Mouse (Mus musculus): ENCODE results near the gene Cep70. TPM values are rescaled to one million over a fixed set of nuclear protein-coding genes. Genes with fewer than 3 reads are reported as not detected.

Cep70 gene
- polyA plus RNA-seq, 1 experiment from 2014 or later = 55.3 TPM

DNA sequence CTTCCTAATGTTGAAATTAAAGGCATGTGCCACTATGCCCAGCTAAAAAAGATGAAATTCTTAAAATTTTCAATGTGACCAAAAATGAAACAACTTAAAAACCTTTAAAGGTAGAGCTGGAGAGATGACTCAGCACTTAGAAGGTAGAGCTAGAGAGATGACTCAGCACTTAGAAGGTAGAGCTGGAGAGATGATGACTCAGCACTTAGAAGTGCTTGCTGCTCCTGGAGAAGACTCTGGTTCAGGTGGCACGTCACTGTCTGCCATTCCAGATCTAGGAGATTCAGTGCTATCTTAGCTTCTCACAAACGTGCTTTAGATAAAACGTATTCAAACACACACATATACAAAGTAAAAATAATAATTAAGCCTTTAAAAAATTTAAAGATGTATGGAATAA is 13.7 kb downstream of the Cep70 start:
- H3K27ac ChIP-seq (ENCODE audit: low read depth, low read length) = no peak overlapping the region
- no peak overlapping the region for H3K9ac ChIP-seq (ENCODE audit: low read depth, low read length)
- no peaks in the 10 kb centered on the region for H3K9me3 ChIP-seq (ENCODE audit: control insufficient read depth, low read length)
- H3K4me2 ChIP-seq (ENCODE audit: low read length) = no peak overlapping the region
- H3K36me3 ChIP-seq (ENCODE audit: control insufficient read depth, insufficient read depth, low read length) = peaks cover 12% of the 10 kb centered on the region
- WGBS = 96% methylated on average over 3 of the region's 3 CpGs
- no peak overlapping the region for H3K4me3 ChIP-seq (ENCODE audit: low read length)
- H3K4me1 ChIP-seq (ENCODE audit: control insufficient read depth, insufficient read depth, low read depth, low read length) = no peaks in the 10 kb centered on the region
- H3K27me3 ChIP-seq (replicated peaks; ENCODE audit: control insufficient read depth, insufficient read depth, low read length) = no peaks in the 10 kb centered on the region
- no peak for ATAC-seq

DNA sequence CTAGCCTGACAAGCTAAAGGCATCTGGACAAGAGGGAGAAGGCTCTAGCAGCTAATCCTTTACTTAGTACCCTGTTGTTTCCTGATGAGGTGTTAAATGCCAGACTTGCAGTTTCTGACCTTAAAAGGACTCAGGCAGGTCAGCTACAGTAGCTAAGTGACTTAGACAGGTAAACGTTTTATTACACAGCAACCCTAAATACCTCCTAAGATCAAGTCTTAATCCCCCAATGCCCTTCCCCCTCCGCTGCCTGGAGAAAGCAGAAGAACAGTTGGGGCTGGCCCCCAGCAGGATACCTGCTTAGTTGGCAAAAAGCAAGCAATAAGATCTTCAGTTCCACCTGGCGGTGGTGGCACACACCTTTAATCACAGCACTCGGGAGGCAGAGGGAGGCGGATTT is 15.7 kb downstream of the Cep70 start:
- no peak overlapping the region for H3K4me2 ChIP-seq (ENCODE audit: low read length)
- 78% methylated on average over 5 of the region's 5 CpGs for WGBS
- no peak overlapping the region for H3K4me3 ChIP-seq (ENCODE audit: low read length)
- no peaks in the 10 kb centered on the region for H3K9me3 ChIP-seq (ENCODE audit: control insufficient read depth, low read length)
- no peaks in the 10 kb centered on the region for H3K4me1 ChIP-seq (ENCODE audit: control insufficient read depth, insufficient read depth, low read depth, low read length)
- peaks cover 18% of the 10 kb centered on the region for H3K36me3 ChIP-seq (ENCODE audit: control insufficient read depth, insufficient read depth, low read length)
- ATAC-seq = no peak
- H3K27ac ChIP-seq (ENCODE audit: low read depth, low read length) = no peak overlapping the region
- H3K27me3 ChIP-seq (replicated peaks; ENCODE audit: control insufficient read depth, insufficient read depth, low read length) = no peaks in the 10 kb centered on the region
- H3K9ac ChIP-seq (ENCODE audit: low read depth, low read length) = no peak overlapping the region

DNA sequence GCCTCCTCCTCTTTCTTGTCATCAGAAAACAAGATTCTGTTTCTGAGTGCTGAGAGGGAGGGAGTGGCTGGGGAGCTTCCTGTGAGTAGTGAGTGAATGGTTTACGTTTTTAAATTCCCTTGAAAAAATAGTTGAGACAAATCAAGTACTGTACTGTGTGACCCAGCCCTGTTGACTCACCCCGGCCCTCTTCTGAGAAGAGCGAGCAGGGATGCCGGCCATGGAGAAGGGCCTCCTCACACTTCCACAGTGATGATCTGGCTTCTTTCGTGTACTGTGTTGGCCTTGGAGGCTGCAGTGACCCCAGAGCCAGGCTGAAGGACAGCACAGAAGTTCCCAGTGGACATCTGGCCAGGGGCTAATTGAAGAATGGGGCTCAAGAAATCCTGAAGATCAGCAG is 61.1 kb downstream of the Cep70 start:
- H3K4me1 ChIP-seq (ENCODE audit: control insufficient read depth, insufficient read depth, low read depth, low read length) = no peaks in the 10 kb centered on the region
- H3K4me3 ChIP-seq (ENCODE audit: low read length) = no peak overlapping the region
- ATAC-seq = no peak
- no peaks in the 10 kb centered on the region for H3K9me3 ChIP-seq (ENCODE audit: control insufficient read depth, low read length)
- WGBS = 89% methylated on average over 5 of the region's 5 CpGs
- no peak overlapping the region for H3K4me2 ChIP-seq (ENCODE audit: low read length)
- no peak overlapping the region for H3K27ac ChIP-seq (ENCODE audit: low read depth, low read length)
- no peak overlapping the region for H3K9ac ChIP-seq (ENCODE audit: low read depth, low read length)
- H3K36me3 ChIP-seq (ENCODE audit: control insufficient read depth, insufficient read depth, low read length) = peaks cover 4% of the 10 kb centered on the region; the same call in 1 of the 2 replicates
- no peaks in the 10 kb centered on the region for H3K27me3 ChIP-seq (replicated peaks; ENCODE audit: control insufficient read depth, insufficient read depth, low read length)

DNA sequence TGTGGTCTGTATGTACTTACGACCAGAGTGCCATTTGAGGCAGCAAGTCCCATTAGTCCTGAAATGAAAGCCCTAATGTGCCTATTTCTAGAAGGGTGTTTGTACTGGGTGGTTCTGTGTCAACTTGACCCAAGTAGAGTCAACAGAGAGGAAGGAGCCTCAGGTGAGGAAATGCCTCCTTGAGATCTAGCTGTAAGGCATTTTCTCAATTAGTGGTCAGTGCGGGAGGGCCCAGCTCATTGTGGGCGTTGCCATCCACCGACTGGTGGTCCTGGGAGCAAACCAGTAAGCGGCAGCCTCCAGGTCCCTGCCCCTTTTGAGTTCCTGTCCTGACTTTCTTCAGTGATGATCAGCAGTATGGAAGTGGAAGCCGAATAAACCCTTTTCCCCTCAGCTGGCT is 63.1 kb downstream of the Cep70 start:
- Histone ChIP-seq H3K4me2 (ENCODE audit: low read length) (no peak overlapping the region), H3K9me3 (ENCODE audit: control insufficient read depth, low read length) (no peaks in the 10 kb centered on the region), H3K9ac (ENCODE audit: low read depth, low read length) (no peak overlapping the region), H3K4me3 (ENCODE audit: low read length) (no peak overlapping the region), H3K36me3 (ENCODE audit: control insufficient read depth, insufficient read depth, low read length) (peaks cover 6% of the 10 kb centered on the region; the same call in 1 of the 2 replicates), H3K27ac (ENCODE audit: low read depth, low read length) (no peak overlapping the region), H3K4me1 (ENCODE audit: control insufficient read depth, insufficient read depth, low read depth, low read length) (no peaks in the 10 kb centered on the region), H3K27me3 (replicated peaks; ENCODE audit: control insufficient read depth, insufficient read depth, low read length) (no peaks in the 10 kb centered on the region)
- WGBS = 92% methylated on average over 6 of the region's 6 CpGs
- ATAC-seq = no peak

DNA sequence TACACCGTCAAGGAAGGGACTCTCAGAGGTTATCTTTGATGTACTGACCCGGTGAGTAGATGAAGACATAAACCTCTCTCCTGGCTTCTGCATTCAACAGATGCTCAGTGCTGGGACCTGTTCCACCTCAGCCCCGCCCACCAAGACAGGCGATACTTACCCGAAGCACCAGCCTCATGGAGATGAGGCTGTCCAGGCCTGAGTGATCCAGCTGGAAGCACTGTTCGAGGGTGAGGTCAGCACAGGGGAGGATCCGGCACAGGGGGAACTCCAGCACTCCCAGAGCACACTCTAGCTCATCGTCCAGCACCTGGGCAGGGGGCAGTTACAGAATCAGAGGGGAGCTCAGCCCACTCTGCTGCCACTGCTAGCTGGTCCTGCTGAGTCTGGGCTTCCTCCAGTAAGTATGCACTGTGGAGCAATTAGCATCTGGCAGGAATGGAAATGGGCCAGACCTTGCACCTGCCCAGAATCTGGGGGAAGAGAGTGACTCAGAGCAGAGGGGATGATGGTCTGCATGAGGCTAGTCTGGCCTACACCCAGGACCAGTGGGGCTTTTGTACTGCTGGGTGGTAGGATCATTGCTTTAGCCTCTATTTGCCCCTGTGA is 76.3 kb downstream of the Cep70 start:
- ATAC-seq = peak; percentile 66
- H3K36me3 ChIP-seq (ENCODE audit: control insufficient read depth, insufficient read depth, low read length) = no peaks in the 10 kb centered on the region
- no peak overlapping the region for H3K4me2 ChIP-seq (ENCODE audit: low read length)
- no peak overlapping the region for H3K4me3 ChIP-seq (ENCODE audit: low read length)
- 50% methylated on average over 8 of the region's 8 CpGs for WGBS
- 0 out of 2 replicates have a peak, but pooled peaks cover 3% of the 10 kb centered on the region for H3K4me1 ChIP-seq (ENCODE audit: control insufficient read depth, insufficient read depth, low read depth, low read length)
- no peaks in the 10 kb centered on the region for H3K27me3 ChIP-seq (replicated peaks; ENCODE audit: control insufficient read depth, insufficient read depth, low read length)
- no peaks in the 10 kb centered on the region for H3K9me3 ChIP-seq (ENCODE audit: control insufficient read depth, low read length)
- 0 out of 2 replicates have a peak overlapping the region, but pooled peaks have one; percentile 5 for H3K27ac ChIP-seq (ENCODE audit: low read depth, low read length)
- no peak overlapping the region for H3K9ac ChIP-seq (ENCODE audit: low read depth, low read length)

GRCm38 (mm10) chr9:99320006-99320405 is 76.8 kb downstream of the Cep70 start:
- WGBS = 78% methylated on average over 8 of the region's 8 CpGs
- Histone ChIP-seq H3K4me3 (ENCODE audit: low read length) (no peak overlapping the region), H3K9ac (ENCODE audit: low read depth, low read length) (no peak overlapping the region), H3K4me1 (ENCODE audit: control insufficient read depth, insufficient read depth, low read depth, low read length) (0 out of 2 replicates have a peak, but pooled peaks cover 3% of the 10 kb centered on the region), H3K9me3 (ENCODE audit: control insufficient read depth, low read length) (no peaks in the 10 kb centered on the region), H3K4me2 (ENCODE audit: low read length) (no peak overlapping the region), H3K27me3 (replicated peaks; ENCODE audit: control insufficient read depth, insufficient read depth, low read length) (no peaks in the 10 kb centered on the region), H3K36me3 (ENCODE audit: control insufficient read depth, insufficient read depth, low read length) (no peaks in the 10 kb centered on the region), H3K27ac (ENCODE audit: low read depth, low read length) (no peak overlapping the region)
- no peak for ATAC-seq

- no peaks in the 10 kb centered on the region for H3K27me3 ChIP-seq (replicated peaks; ENCODE audit: control insufficient read depth, insufficient read depth, low read length)
- no peak overlapping the region for H3K9ac ChIP-seq (ENCODE audit: low read depth, low read length)
- no peaks in the 10 kb centered on the region for H3K9me3 ChIP-seq (ENCODE audit: control insufficient read depth, low read length)
- no peaks in the 10 kb centered on the region for H3K36me3 ChIP-seq (ENCODE audit: control insufficient read depth, insufficient read depth, low read length)
- no peak overlapping the region for H3K4me3 ChIP-seq (ENCODE audit: low read length)
- ATAC-seq = no peak
- WGBS = 84% methylated on average over 7 of the region's 7 CpGs
- H3K4me2 ChIP-seq (ENCODE audit: low read length) = no peak overlapping the region
- no peak overlapping the region for H3K27ac ChIP-seq (ENCODE audit: low read depth, low read length)
- no peaks in the 10 kb centered on the region for H3K4me1 ChIP-seq (ENCODE audit: control insufficient read depth, insufficient read depth, low read depth, low read length)
Observed at GRCm38 (mm10) chr9:99325208-99325929, 82.2 kb downstream of the Cep70 start.

GRCm38 (mm10) chr9:99325961-99326360 is 82.8 kb downstream of the Cep70 start:
- H3K27ac ChIP-seq (ENCODE audit: low read depth, low read length) = no peak overlapping the region
- no peaks in the 10 kb centered on the region for H3K4me1 ChIP-seq (ENCODE audit: control insufficient read depth, insufficient read depth, low read depth, low read length)
- H3K9me3 ChIP-seq (ENCODE audit: control insufficient read depth, low read length) = no peaks in the 10 kb centered on the region
- H3K4me3 ChIP-seq (ENCODE audit: low read length) = no peak overlapping the region
- no peak for ATAC-seq
- WGBS = 88% methylated on average over 4 of the region's 4 CpGs
- H3K9ac ChIP-seq (ENCODE audit: low read depth, low read length) = no peak overlapping the region
- no peaks in the 10 kb centered on the region for H3K27me3 ChIP-seq (replicated peaks; ENCODE audit: control insufficient read depth, insufficient read depth, low read length)
- H3K36me3 ChIP-seq (ENCODE audit: control insufficient read depth, insufficient read depth, low read length) = no peaks in the 10 kb centered on the region
- no peak overlapping the region for H3K4me2 ChIP-seq (ENCODE audit: low read length)

DNA sequence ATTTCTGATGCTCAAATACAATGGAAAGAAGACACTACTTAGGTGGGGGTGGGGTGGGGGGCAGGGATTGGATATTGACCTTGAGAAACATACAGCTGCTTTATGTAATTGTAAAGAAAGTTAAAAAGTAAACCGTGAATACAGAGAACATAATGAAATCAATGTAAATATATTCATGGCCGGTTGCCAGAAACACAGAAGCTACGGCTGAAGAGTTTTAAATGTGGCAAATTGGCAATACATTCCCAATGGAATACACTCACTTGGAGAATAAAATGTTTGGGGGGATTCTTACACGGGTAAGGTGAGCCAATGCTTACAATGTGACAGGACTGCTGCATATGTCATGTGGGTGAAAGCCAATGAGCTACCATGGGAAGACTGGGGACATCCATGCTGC is 83.7 kb downstream of the Cep70 start:
- no peak overlapping the region for H3K27ac ChIP-seq (ENCODE audit: low read depth, low read length)
- no peaks in the 10 kb centered on the region for H3K27me3 ChIP-seq (replicated peaks; ENCODE audit: control insufficient read depth, insufficient read depth, low read length)
- H3K9me3 ChIP-seq (ENCODE audit: control insufficient read depth, low read length) = no peaks in the 10 kb centered on the region
- no peaks in the 10 kb centered on the region for H3K36me3 ChIP-seq (ENCODE audit: control insufficient read depth, insufficient read depth, low read length)
- no peak overlapping the region for H3K9ac ChIP-seq (ENCODE audit: low read depth, low read length)
- 31% methylated on average over 4 of the region's 4 CpGs for WGBS
- no peak overlapping the region for H3K4me3 ChIP-seq (ENCODE audit: low read length)
- no peak overlapping the region for H3K4me2 ChIP-seq (ENCODE audit: low read length)
- H3K4me1 ChIP-seq (ENCODE audit: control insufficient read depth, insufficient read depth, low read depth, low read length) = no peaks in the 10 kb centered on the region
- ATAC-seq = no peak
